Mouse (Mus musculus) urinary bladder, postnatal 0 days (tissue): ENCODE results near the gene Pck2. TPM values are rescaled to one million over a fixed set of nuclear protein-coding genes. Genes with fewer than 3 reads are reported as not detected.

Experiments
- polyA plus RNA-seq: library from polyadenylated mRNA; unstranded; fragments of >200 nt; fragmentation: Nextera tagmentation; extraction: Ambion mirVana; gene quantifications from 2 replicates; pipeline ENCODE4 v1.2.1, GENCODE M21; 2015

Gene Pck2
- 41.2 and 47.1 TPM in 2 replicates for polyA plus RNA-seq

DNA sequence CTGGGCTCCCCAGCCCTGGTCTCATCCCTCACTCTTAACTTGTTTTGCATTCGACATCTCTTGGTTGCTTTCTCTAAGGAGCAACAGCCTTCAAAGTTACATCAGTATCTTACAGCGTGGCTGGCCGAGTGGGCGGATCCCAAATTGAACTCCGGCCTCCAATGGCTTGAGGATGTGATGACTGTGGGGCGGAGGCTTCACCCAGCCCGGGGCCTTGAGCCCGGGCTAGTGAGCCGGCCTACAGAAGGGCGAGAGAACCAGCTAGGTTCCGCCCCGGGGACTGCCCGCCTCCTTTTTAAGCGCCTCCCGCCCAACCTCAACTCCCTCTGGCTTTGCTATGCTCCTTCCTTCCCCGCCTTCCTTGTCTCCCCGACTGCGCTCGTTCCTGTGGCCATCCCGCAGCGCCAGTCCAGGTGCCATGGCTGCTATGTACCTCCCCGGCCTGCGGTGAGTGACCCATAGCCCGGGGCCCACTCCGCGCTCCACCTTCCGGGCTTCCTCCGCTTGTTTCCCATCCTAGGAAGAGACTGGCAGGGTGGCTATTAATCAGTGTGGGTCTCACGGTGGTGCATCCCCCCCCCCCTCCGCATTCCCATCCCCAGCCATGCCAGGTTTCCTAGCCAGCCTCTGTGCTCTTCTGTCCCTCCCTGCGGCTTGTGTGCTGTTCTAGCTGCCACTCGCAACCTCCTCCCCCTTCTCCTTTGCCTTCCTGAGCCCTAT, at the start of gene Pck2:
TSS of gene Pck2 (plus strand) at position 200 of the 720 bp plus-strand sequence.

GRCm38 (mm10) chr14:55490361-55491201, 49.5 kb upstream of the Pck2 start, which contains the start of gene Carmil3:
TSS of gene Carmil3 (plus strand) at chr14:55490651.

DNA sequence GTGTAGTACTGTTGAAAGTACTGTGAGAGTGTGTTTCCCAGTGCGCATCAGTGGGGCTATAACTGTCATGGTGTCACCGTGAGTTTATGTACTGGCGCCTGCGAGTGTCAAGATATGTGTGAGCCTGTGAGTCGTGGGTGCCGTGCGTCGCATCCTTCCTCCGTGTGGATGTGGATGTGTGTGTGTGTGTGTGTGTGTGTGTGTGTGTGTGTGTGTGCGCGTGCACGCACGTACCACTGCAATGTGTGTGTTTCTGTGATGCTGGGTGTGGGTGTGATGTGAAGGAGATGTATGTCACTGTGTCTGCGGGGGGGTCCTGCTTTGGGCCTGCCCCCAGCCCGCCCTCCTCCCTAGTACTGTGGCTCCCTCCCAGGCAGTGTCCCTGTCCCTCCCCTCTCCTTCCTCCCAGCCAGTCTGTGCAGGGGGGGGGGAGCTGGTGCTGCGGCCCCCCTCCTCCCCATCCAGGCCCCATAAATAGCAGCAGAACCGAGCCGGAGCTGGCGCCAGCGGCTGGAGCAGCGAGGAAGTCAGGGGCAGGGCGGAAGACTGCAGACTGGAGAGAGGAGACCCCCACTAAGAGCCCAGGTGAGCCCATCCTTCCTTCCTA, 29.8 kb upstream of the Pck2 start, which contains the start of gene Cpne6:
TSS of gene Cpne6 (plus strand) at position 321 of the 607 bp plus-strand sequence.

GRCm38 (mm10) chr14:55524785-55525184, 15.3 kb upstream of the Pck2 start, which contains the start of gene Nrl:
TSS of gene Nrl (minus strand) at chr14:55524981.

GRCm38 (mm10) chr14:55559799-55560201, 19.7 kb downstream of the Pck2 start, which contains the start of gene Dcaf11:
TSS of gene Dcaf11 (plus strand) at chr14:55560006.

GRCm38 (mm10) chr14:55560202-55561073, 20.4 kb downstream of the Pck2 start, which contains the start of gene A730061H03Rik:
TSS of gene A730061H03Rik (minus strand) at chr14:55560406.

GRCm38 (mm10) chr14:55575302-55575701, 35.2 kb downstream of the Pck2 start, which contains the start of gene Fitm1:
TSS of gene Fitm1 (plus strand) at chr14:55575617.

DNA sequence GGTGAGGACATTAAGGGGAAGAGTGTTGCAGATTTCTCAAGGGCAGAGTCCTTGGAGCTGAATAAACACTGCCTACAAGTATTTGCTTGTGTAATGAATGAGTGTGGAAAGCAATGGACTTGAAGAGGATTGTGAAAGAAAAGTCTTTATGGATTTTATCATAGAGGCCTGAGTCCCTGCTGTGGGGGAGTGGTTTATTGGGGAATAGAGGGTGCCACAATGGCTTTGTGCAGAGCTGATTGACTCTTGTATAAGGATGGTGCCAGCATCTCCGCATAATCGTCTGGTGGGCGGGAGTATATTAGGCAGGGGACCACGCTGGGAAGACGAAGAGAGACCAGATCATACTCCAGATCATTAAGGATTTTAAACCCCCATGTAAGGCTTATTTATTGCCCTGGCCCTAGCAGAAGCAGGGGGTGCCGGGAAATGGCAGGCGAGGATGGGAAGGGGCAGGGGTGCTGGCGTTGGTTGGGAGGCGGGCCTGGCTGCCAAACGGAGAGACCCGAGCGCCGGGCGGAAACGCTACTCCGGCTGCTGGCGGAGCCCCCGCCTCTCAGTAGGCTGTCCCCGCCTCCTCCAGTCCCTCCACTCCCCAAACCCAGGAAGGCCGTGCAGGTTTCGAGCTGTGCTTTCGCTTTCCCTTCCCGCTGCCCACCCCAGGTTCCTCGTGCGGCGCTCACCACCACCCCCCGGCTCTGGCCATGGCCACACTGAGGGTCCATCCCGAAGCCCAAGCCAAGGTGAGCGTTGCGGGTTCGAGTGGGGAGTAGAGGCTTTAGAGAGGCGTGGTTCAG, 38.0 kb downstream of the Pck2 start, which contains the start of gene Psme1:
TSS of gene Psme1 (plus strand) at position 253 of the 797 bp plus-strand sequence.

DNA sequence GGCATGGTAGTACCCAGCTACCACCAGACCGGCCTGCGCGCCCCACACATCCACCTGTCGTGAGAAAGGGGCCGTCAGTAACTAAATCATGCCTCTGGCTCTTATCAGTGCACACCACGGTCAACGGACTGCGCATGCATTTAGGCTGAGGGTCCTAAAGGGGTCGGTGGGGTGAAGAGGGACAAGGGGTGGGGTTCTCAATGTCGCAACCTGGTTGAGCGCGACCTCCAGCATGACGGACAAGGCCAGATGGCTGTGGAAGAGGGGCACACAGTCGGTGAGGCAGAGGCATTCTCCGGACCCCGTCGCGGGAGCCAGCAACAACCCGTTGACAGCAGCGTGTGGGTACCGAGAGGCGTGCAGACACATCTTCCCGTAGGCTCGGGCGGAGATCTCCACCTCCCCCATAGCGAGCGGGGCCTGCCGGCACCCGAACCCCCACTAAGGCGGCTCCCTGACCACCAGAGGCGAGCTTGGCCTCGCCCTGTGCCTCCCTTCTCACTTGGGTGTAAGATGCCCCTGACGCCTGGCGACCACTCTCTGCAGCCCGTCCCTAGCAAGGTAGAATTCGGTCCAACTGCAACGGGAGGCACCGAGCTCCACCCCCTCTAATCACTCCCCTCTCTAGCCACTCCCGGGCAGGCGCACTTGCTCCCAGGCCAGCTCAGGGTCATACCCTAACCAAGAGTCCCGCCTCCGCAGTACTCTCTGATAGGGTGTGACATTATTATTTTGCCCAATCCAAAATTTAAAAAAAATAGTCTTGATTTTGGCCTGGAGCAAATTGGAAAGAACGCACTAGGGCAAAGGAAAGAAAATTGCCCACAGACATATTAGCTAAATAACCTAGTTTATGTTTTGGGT, 44.9 kb downstream of the Pck2 start, which contains the start of gene Emc9:
TSS of gene Emc9 (minus strand) at position 601 of the 864 bp plus-strand sequence.

GRCm38 (mm10) chr14:55590748-55591330, 50.8 kb downstream of the Pck2 start, which contains the start of gene Psme2:
TSS of gene Psme2 (minus strand) at chr14:55591113.

GRCm38 (mm10) chr14:55591331-55591891, 51.3 kb downstream of the Pck2 start, which contains the start of gene Rnf31:
TSS of gene Rnf31 (plus strand) at chr14:55591708.

Other genes with a start within 250 kb of the Pck2 start
- gene Dhrs4, start 61.5 kb upstream of the Pck2 start, polyA plus RNA-seq, result 52.0 and 53.1 TPM in 2 replicates
- 0.22 and 0.35 TPM in 2 replicates for gene Carmil3, start 49.6 kb upstream of the Pck2 start, polyA plus RNA-seq
- gene Cpne6, start 29.8 kb upstream of the Pck2 start, polyA plus RNA-seq, result 1.8 and 1.9 TPM in 2 replicates
- gene Nrl, start 15.3 kb upstream of the Pck2 start, polyA plus RNA-seq, result not detected in 2 replicates
- 55.6 and 63.3 TPM in 2 replicates for gene Dcaf11, start 19.7 kb downstream of the Pck2 start, polyA plus RNA-seq
- gene A730061H03Rik, start 20.1 kb downstream of the Pck2 start, polyA plus RNA-seq, result 0.51 and 1.1 TPM in 2 replicates
- gene Fitm1, start 35.4 kb downstream of the Pck2 start, polyA plus RNA-seq, result 0.26 TPM in 1 of 2 replicates, not detected in the other
- gene Psme1, start 37.9 kb downstream of the Pck2 start, polyA plus RNA-seq, result 104 and 112 TPM in 2 replicates
- gene Emc9, start 45.0 kb downstream of the Pck2 start, polyA plus RNA-seq, result 6.7 and 6.8 TPM in 2 replicates
- gene Psme2, start 50.8 kb downstream of the Pck2 start, polyA plus RNA-seq, result 218 and 249 TPM in 2 replicates
- 11.0 and 13.6 TPM in 2 replicates for gene Rnf31, start 51.4 kb downstream of the Pck2 start, polyA plus RNA-seq
- 17.2 and 21.2 TPM in 2 replicates for gene Irf9, start 63.3 kb downstream of the Pck2 start, polyA plus RNA-seq
- 1.3 and 1.9 TPM in 2 replicates for gene Rec8, start 77.8 kb downstream of the Pck2 start, polyA plus RNA-seq
- 60.2 and 63.0 TPM in 2 replicates for gene Ipo4, start 95.7 kb downstream of the Pck2 start, polyA plus RNA-seq
- gene Gm49378, start 97.6 kb downstream of the Pck2 start, polyA plus RNA-seq, result 0.56 and 1.4 TPM in 2 replicates
- gene Tm9sf1, start 103.5 kb downstream of the Pck2 start, polyA plus RNA-seq, result 68.6 and 69.9 TPM in 2 replicates
- 0.26 and 0.35 TPM in 2 replicates for gene Tssk4, start 109.9 kb downstream of the Pck2 start, polyA plus RNA-seq
- 35.8 and 39.5 TPM in 2 replicates for gene Mdp1, start 120.2 kb downstream of the Pck2 start, polyA plus RNA-seq
- 32.0 and 33.0 TPM in 2 replicates for gene Gmpr2, start 131.7 kb downstream of the Pck2 start, polyA plus RNA-seq
- gene Nedd8, start 131.9 kb downstream of the Pck2 start, polyA plus RNA-seq, result 388 and 415 TPM in 2 replicates
- 13.9 and 15.5 TPM in 2 replicates for gene Tinf2, start 141.6 kb downstream of the Pck2 start, polyA plus RNA-seq
- gene Tgm1, start 173.7 kb downstream of the Pck2 start, polyA plus RNA-seq, result 7.4 and 9.2 TPM in 2 replicates
- 17.3 and 20.5 TPM in 2 replicates for gene Rabggta, start 182.0 kb downstream of the Pck2 start, polyA plus RNA-seq
- 60.6 and 62.9 TPM in 2 replicates for gene Dhrs1, start 205.4 kb downstream of the Pck2 start, polyA plus RNA-seq
- 18.6 TPM in 2 replicates for gene Nop9, start 205.4 kb downstream of the Pck2 start, polyA plus RNA-seq
- gene Cideb, start 218.2 kb downstream of the Pck2 start, polyA plus RNA-seq, result 0.13 and 0.18 TPM in 2 replicates
- gene Ltb4r2, start 221.2 kb downstream of the Pck2 start, polyA plus RNA-seq, result 0.29 and 0.39 TPM in 2 replicates
- gene Ltb4r1, start 225.7 kb downstream of the Pck2 start, polyA plus RNA-seq, result 0.76 and 6.9 TPM in 2 replicates
- gene Adcy4, start 243.8 kb downstream of the Pck2 start, polyA plus RNA-seq, result 2.3 and 2.7 TPM in 2 replicates
- gene Ripk3, start 248.6 kb downstream of the Pck2 start, polyA plus RNA-seq, result 19.1 and 19.2 TPM in 2 replicates